Mouse (Mus musculus): ENCODE measurements around the gene Gm49387. TPM values are rescaled to one million over a fixed set of nuclear protein-coding genes. Genes with fewer than 3 reads are reported as not detected.

Gm49387 gene
- not detected for polyA plus RNA-seq (2014; fragmentation: Illumina TruSeq; extraction: RNeasy Lipid Tissue Mini Kit (QIAGEN cat#74804))

GRCm38 (mm10) chr14:31640346-31640889 lies at the start of gene Gm49387:
Gene Gm49387 (minus strand): TSS chr14:31640878.

DNA sequence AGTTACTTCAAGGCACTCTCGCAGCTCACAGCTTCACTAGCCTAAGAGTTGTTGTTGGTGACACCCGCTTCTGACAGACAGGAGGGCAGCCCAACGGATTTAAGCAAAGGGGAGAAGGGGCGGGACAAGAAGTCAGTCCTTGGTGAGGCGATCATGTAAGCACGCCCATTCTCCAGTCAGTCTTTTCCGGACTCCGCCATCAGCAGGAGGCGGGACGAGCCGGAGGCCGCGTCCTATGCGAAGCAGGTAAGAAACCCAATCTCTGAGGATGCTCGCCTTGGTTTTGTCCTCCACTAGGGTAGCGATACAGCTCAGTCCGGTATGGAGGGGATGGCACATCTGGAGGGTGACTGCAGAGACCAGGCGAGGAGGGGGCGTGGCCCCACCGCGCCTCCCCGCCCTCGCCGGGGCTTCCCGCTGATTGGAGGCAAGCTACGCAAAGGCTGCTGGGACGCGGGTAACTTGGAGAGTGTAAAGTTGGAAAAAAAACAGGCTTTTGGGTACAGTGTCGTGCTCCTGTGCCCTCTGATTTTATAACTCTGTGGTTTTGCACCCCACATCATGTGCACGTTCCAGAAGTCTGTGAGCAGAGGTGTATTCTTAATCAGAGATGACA lies 320 bp upstream of the Gm49387 start, which contains the start of the genes Btd and Hacl1:
Gene Btd (plus strand): TSS at position 139 of the 616 bp plus-strand sequence.
Gene Hacl1 (minus strand): TSS at position 397 of the 616 bp plus-strand sequence.

GRCm38 (mm10) chr14:31591243-31591642 lies 49.4 kb downstream of the Gm49387 start, which contains the start of gene Colq:
Gene Colq (minus strand): TSS chr14:31591343.

Other genes starting within 250 kb of the Gm49387 start
- gene Sh3bp5, start 204.8 kb downstream of the Gm49387 start, polyA plus RNA-seq (2014; fragmentation: Illumina TruSeq; extraction: RNeasy Lipid Tissue Mini Kit (QIAGEN cat#74804)): 73.6 TPM
- gene Eaf1, start 146.5 kb downstream of the Gm49387 start, polyA plus RNA-seq (2014; fragmentation: Illumina TruSeq; extraction: RNeasy Lipid Tissue Mini Kit (QIAGEN cat#74804)): 44.0 TPM
- gene Mettl6, start 145.8 kb downstream of the Gm49387 start, polyA plus RNA-seq (2014; fragmentation: Illumina TruSeq; extraction: RNeasy Lipid Tissue Mini Kit (QIAGEN cat#74804)): 90.1 TPM
- gene Colq, start 49.5 kb downstream of the Gm49387 start, polyA plus RNA-seq (2014; fragmentation: Illumina TruSeq; extraction: RNeasy Lipid Tissue Mini Kit (QIAGEN cat#74804)): not detected
- 5.4 TPM for gene Btd, start 150 bp upstream of the Gm49387 start, polyA plus RNA-seq (2014; fragmentation: Illumina TruSeq; extraction: RNeasy Lipid Tissue Mini Kit (QIAGEN cat#74804))
- gene Hacl1, start 408 bp upstream of the Gm49387 start, polyA plus RNA-seq (2014; fragmentation: Illumina TruSeq; extraction: RNeasy Lipid Tissue Mini Kit (QIAGEN cat#74804)): 11.9 TPM
- gene Ankrd28, start 189.8 kb upstream of the Gm49387 start, polyA plus RNA-seq (2014; fragmentation: Illumina TruSeq; extraction: RNeasy Lipid Tissue Mini Kit (QIAGEN cat#74804)): 58.0 TPM

Data from ovary, adult 10 weeks (tissue).